Mouse (Mus musculus) layer of hippocampus, adult 11-12 months (tissue): ENCODE data around the gene Ap1b1.

Source experiments
- DNase-seq: peaks from one replicate; pipeline ENCODE4 v3.0.0; 2022; ENCODE audit warnings: low spot score

Ap1b1 gene

DNA sequence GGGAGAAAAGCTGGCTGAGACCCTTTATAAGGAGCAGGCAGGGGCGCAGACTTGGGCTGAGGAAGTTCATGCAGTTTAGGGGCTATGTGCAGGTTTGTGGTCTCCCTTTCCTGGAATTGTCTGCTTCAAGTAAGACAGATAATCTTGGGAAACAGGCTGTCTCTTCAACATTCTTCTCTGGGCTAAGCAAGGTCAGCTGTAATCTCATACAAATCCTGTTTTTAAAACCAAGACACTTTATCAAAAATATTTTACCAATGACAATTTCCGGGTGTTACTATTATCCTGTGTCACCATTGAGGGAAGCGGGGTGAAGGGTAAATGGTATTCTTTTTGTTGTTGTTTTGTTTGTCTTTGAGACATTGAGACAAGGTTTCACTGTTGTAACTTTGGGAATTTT, 1.8 kb upstream of the Ap1b1 start:
- no peak for DNase-seq

- no peak for DNase-seq
These were observed 846 bp downstream of the Ap1b1 start for GRCm38 (mm10) chr11:4987487-4987852.

GRCm38 (mm10) chr11:4989187-4989586, 2.6 kb downstream of the Ap1b1 start:
- no peak for DNase-seq

DNA sequence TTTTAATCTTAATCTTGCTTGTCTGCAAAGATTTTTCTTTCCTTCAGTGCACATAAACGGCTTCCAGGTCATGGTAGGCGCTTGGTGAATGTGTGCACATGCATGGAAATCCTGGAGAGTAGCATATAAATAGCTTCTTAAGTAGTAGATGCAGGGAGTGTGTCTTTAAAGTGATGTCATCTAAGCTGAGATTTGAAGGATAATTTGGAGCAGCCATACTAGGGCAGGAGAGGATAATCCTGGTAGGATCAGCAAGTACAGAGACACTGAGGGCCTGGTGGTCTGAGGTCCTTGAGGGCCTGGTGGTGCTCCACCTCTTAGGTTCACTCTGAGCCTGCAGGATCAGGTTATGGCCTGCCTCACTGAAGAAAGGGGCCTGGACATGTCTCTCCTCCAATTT, 5.8 kb downstream of the Ap1b1 start:
- DNase-seq, result no peak

GRCm38 (mm10) chr11:4995676-4996075, 9.1 kb downstream of the Ap1b1 start:
- no peak for DNase-seq

GRCm38 (mm10) chr11:4996621-4997199, 10.1 kb downstream of the Ap1b1 start:
- DNase-seq, result no peak

DNA sequence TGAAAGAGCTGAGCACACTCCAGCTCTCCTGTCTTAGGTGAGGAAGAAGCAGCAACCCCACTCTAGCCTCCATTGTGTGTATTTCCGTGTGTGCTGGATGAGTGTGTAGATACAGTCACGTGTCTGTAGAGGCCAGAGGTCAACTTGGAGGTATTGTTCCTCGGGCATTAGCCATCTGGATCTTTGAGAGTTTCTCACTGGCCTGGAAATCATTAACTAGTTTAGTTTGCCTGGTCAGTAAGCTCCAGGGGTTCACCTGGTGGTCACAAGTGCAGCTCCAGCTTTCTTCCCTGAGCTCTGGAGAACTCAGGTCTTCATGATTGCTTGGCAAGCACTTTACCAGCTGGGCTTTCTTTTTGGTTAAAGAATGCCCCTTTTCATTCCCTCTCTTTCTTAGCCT, 11.7 kb downstream of the Ap1b1 start:
- no peak for DNase-seq

DNA sequence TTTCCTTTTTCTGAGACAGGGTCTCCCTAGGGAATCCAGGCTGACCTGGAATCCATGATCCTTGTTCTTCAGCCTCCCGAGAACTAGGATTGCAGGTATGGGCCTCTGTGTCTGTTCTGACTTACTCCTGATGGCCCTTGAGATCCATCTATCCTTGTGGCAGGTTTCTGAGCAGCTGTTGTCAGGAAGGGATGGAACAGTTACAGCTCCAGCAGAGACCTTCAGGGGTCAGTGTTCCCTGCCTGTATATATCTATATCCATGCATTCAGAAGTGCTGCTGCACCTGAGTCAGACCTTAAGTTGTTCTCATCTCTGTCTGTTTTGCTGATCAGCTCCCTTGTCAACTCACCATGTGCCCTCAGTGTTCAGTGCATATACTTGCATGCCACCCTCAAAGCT, 12.1 kb downstream of the Ap1b1 start:
- DNase-seq, result no peak

- DNase-seq, result no peak
These were observed 13.6 kb downstream of the Ap1b1 start for GRCm38 (mm10) chr11:5000241-5000640.

DNA sequence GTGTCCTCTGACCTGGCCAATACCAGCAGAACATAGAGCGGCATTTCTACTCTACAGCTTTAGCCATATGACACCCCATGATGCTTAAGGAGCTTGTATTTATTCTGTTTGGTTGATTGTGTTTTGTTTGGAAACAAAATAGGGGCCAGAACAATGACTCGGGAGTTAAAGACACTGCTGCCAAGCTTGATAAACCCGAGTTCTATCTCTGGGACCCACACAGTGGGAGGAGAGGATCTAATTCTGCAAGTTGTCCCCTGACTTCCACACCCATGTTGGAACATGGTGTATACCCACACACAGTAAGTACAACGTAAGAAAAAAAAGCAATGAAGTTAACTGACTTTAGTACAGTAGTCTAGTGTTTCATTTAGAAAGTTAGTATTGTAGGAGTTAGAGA, 16.2 kb downstream of the Ap1b1 start:
- DNase-seq, result no peak

DNA sequence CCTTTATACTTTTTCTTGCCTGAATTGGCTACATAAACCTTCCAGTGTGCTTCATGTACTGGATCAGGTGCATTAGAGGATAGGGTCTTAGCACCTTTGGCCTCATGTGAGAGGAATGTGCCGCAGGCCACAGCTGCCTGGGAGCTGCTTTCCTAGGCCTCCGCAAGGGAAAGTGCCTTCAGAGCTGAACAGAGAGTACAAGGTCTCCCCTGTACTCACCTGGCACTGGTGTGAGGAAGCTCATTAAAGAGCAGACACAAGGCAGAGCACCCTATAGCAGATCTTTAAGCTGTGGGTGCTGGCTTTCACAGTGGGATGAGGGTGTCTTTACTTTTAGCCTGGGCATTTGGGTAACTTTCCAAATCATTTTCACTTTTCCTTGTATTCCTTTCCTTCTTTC, 18.9 kb downstream of the Ap1b1 start:
- DNase-seq, result no peak

GRCm38 (mm10) chr11:5007186-5007585, 20.6 kb downstream of the Ap1b1 start:
- DNase-seq, result no peak

GRCm38 (mm10) chr11:5008867-5009266, 22.2 kb downstream of the Ap1b1 start:
- no peak for DNase-seq

GRCm38 (mm10) chr11:5009354-5010074, 22.9 kb downstream of the Ap1b1 start:
- no peak for DNase-seq

DNA sequence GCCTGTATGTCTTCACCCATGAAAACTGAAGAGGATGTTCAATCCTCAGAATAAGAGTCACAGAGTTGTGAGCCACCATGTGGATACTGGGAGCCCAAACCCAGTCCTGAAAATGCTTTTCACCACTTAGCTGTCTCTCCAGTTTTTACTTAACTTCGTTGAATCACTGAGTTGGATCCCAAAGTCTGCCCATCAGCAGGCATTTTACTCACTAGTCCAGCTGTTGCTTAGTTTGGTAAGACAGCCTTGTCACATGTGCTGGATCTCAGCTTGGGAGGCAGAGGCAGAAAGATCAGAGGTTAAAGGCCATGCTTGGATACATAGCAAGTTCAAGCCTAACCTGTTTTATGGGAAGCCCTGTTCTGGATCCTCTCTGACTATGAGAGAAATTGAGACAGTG, 23.6 kb downstream of the Ap1b1 start:
- DNase-seq, result no peak

- DNase-seq, result no peak
These were observed 24.9 kb downstream of the Ap1b1 start for GRCm38 (mm10) chr11:5011480-5011879.

GRCm38 (mm10) chr11:5012213-5012715, 25.6 kb downstream of the Ap1b1 start:
- DNase-seq, result no peak

DNA sequence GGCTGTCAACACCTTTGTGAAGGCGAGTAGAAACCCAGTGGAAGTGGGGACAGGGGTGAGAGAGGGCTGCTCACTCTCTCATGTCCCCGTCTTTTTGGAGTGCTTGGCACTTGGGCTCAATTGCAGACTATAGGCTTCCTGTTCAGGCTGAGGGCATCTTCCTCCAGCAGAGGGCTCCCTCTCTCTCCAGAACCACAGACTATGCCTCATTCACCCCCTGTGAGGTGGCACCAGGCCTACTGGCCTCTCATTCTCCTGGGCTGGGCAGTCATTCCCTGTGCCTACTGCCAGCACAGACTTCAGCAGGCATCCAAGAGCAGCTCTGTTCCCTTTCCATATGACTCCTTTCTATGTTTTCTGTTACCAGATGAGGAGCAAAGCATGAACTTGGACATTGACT, 29.1 kb downstream of the Ap1b1 start:
- DNase-seq, result peak; percentile 88

DNA sequence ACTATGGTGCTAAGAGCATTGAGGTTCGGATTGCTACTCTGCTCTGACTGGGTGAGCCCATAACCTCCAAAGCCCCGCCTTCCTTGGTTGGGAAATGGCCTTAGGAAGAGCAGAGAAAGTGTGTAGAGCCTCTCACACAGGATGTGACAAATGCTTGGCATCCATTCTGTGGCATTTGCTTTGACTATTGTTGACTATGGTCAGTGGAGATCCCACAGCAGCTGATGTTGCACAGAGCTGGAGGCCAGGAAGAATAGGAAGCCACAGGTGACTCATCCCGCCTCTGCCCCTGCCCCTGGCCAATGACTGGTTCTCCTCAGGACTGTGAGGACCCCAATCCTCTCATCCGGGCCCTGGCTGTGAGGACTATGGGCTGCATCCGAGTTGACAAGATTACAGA, 29.7 kb downstream of the Ap1b1 start:
- no peak for DNase-seq

- peak; percentile 49 for DNase-seq
These were observed 30.9 kb downstream of the Ap1b1 start for GRCm38 (mm10) chr11:5017506-5017905.

- DNase-seq, result no peak
These were observed 38.5 kb downstream of the Ap1b1 start for GRCm38 (mm10) chr11:5025108-5025507.

DNA sequence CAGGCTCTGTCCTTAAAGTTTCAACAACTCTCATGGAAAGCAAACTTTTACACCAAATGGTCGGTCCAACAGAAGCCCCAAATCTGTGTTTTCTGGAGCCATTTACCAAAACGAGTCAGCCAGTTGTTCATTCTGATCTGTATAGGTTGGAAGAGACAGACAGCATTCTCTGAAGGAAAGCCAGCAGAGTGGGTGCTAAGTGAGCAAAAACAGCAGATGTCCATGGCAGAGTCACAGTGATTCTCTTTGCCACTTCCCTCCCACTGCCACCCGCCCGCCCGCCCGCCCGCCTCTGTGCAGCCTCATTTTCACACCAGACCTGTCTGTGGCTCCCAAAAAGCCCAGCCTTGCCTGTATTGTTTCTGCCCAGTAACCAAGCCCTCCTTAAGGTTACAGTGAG, 41.6 kb downstream of the Ap1b1 start:
- peak; percentile 67 for DNase-seq

DNA sequence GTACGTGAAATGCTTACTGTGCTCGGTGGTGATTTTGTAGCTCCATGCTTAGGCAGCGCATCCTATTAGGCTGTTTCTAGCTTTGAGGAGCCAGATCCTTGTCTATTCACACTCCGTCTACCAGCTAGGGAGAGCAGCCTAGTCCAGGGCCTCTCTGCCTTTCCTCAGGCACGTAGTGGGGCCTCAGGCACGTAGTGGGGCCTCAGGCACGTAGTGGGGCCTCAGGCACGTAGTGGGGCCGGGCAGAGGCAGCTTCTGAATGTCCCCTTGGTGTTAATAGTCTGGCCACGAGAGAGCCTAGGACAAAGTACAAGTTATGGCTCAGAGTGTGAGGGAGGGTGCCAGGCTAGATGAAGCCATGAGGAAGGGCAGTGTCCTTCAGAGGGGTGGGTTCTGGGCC, 46.1 kb downstream of the Ap1b1 start:
- no peak for DNase-seq

DNA sequence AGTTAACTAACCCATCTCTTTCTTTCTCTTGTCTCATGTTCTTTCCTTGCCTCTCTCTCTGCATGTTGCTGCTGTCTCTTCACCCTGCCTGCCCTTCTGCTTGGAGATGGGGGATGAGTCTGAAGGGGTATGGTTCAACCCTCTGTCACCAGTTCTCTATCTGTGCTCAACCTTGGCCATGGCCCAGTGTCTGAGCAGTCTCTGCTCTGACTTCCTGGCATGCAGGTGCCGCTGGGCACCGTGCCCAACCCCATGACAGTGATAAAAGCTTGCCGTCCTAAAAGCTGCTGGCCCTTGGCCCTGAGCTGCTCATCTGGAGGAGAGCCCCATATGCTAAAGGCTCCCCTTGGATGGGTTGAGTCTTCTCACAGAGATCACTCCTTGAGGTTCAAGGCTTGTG, 46.5 kb downstream of the Ap1b1 start:
- no peak for DNase-seq
